8 mouse cellular contexts compared by ENCODE assay signal in the genomic region with DNA sequence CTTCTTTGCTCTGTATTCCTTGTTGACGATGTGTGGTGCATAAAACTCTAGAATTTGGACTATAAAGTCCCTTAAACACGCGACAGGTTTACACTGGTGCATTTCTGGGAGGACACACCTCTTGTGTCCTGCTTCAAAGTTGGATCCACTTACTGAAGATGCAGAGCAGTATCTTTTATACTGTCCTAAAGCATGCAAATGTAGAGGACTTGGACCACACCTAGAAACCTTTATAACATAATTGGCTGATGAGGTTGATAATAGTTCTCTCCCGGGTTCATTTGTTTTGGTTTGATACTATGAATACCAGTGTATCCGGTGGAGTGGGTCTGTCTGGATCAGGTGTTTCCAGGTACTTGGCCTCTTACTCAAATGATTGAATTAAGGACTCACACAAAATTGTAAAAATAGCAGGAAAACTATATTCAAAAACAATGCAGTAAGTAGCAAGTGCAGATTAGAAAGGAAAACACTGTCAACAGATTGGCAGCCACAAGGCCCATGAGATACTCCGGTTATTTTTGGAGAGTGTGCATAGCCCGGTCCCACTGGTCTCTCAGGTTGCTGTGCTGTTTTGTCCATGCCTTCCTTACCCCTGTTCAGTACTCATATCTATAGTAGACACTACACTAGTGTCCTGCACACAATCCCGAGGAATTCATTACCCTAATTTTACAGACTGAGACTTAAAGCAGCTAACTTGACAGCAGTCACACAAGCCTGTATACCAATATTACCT. TPM values are rescaled to one million over a fixed set of nuclear protein-coding genes. Genes with fewer than 3 reads are reported as not detected.
DNase-seq lines count a peak whose midpoint lies in the region; ATAC-seq lines count a peak whose summit lies in the region.

No protein-coding gene starts in this region.

- H3K4me2 ChIP-seq in kidney, embryonic 16.5 days (replicated peaks; ENCODE audit: low read depth, low read length) = peak overlapping the region; percentile 93
- peak overlapping the region; percentile 91 for H3K4me2 ChIP-seq in hindbrain, embryonic 14.5 days (replicated peaks)
- H3K4me2 ChIP-seq in midbrain, embryonic 15.5 days = peak overlapping the region; percentile 98

- peaks cover 21% of the 10 kb centered on the region for H3K4me1 ChIP-seq in kidney, embryonic 16.5 days (ENCODE audit: insufficient read depth, low read length)
- H3K4me1 ChIP-seq in brown adipose tissue, adult 24 weeks (ENCODE audit: control insufficient read depth, insufficient read depth, insufficient read length, low read length) = peaks cover 3% of the 10 kb centered on the region
- peaks cover 15% of the 10 kb centered on the region for H3K4me1 ChIP-seq in hindbrain, embryonic 14.5 days (replicated peaks; ENCODE audit: control insufficient read depth, insufficient read depth, low read length)
- peaks cover 32% of the 10 kb centered on the region for H3K4me1 ChIP-seq in midbrain, embryonic 15.5 days

- H3K36me3 ChIP-seq in kidney, embryonic 16.5 days (ENCODE audit: insufficient read depth, low read length) = no peaks in the 10 kb centered on the region
- H3K36me3 ChIP-seq in hindbrain, embryonic 14.5 days (replicated peaks; ENCODE audit: control insufficient read depth, insufficient read depth) = no peaks in the 10 kb centered on the region
- no peaks in the 10 kb centered on the region for H3K36me3 ChIP-seq in midbrain, embryonic 15.5 days (replicated peaks)

- no peaks in the 10 kb centered on the region for H3K27me3 ChIP-seq in kidney, embryonic 16.5 days (ENCODE audit: insufficient read depth, low read length)
- H3K27me3 ChIP-seq in hindbrain, embryonic 14.5 days (ENCODE audit: control insufficient read depth, insufficient read depth, low read length) = no peaks in the 10 kb centered on the region
- H3K27me3 ChIP-seq in midbrain, embryonic 15.5 days (replicated peaks) = no peaks in the 10 kb centered on the region

- H3K9ac ChIP-seq in kidney, embryonic 16.5 days (replicated peaks; ENCODE audit: low read length) = peak overlapping the region; percentile 97
- peak overlapping the region; percentile 96 for H3K9ac ChIP-seq in hindbrain, embryonic 14.5 days
- peak overlapping the region; percentile 83 for H3K9ac ChIP-seq in midbrain, embryonic 15.5 days

- no peak for ATAC-seq in kidney, embryonic 16.5 days (ENCODE audit: low FRiP score, low TSS enrichment)
- no peak for ATAC-seq in hindbrain, embryonic 14.5 days (ENCODE audit: low FRiP score)
- no peak for ATAC-seq in midbrain, embryonic 15.5 days (replicated peaks)

- peak overlapping the region; percentile 99 for H3K4me3 ChIP-seq in kidney, embryonic 16.5 days (ENCODE audit: low read length)
- H3K4me3 ChIP-seq in brown adipose tissue, adult 24 weeks (ENCODE audit: insufficient read depth, low read depth, low read length) = peak overlapping the region; percentile 84
- peak overlapping the region; percentile 99 for H3K4me3 ChIP-seq in hindbrain, embryonic 14.5 days (replicated peaks; ENCODE audit: low read length)
- peak overlapping the region; percentile 95 for H3K4me3 ChIP-seq in midbrain, embryonic 15.5 days

- H3K27ac ChIP-seq in kidney, embryonic 16.5 days (ENCODE audit: low read length) = peak overlapping the region; percentile 96
- H3K27ac ChIP-seq in brown adipose tissue, adult 24 weeks (replicated peaks; ENCODE audit: low read depth, low read length) = peak overlapping the region; percentile 35; the same call in 1 of the 2 replicates
- 0 out of 2 replicates have a peak overlapping the region, but pooled peaks have one; percentile 92 for H3K27ac ChIP-seq in hindbrain, embryonic 14.5 days
- no peak overlapping the region for H3K27ac ChIP-seq in midbrain, embryonic 15.5 days

- WGBS in kidney, embryonic 16.5 days = 38% methylated on average over 8 of the region's 8 CpGs
- 51% methylated on average over 8 of the region's 8 CpGs for WGBS in hindbrain, embryonic 14.5 days
- WGBS in midbrain, embryonic 15.5 days = 50% methylated on average over 8 of the region's 8 CpGs

- DNase-seq in kidney, adult 9 months = no peak
- DNase-seq in hindbrain, embryonic 14.5 days (ENCODE audit: low spot score) = no peak
- DNase-seq in frontal cortex, postnatal 36 days (ENCODE audit: low spot score in 2 of 2) = no peak
- no peak for DNase-seq in left cerebral cortex, adult 18-20 months (ENCODE audit: low spot score in 2 of 2)
- DNase-seq in testis, postnatal 10 days (ENCODE audit: low spot score) = no peak

- H3K9me3 ChIP-seq in kidney, embryonic 16.5 days (ENCODE audit: low read length) = peaks cover 10% of the 10 kb centered on the region
- no peaks in the 10 kb centered on the region for H3K9me3 ChIP-seq in hindbrain, embryonic 14.5 days (ENCODE audit: control insufficient read depth, low read length)
- no peaks in the 10 kb centered on the region for H3K9me3 ChIP-seq in midbrain, embryonic 15.5 days

RNA-seq across cellular contexts. Expression of a gene that starts 1.4 kb away (rescaled TPM):
- polyA plus RNA-seq in kidney, embryonic 16.5 days (2015; fragmentation: Nextera tagmentation; extraction: Ambion mirVana) = 4.9 and 6.1 TPM in 2 replicates
- polyA plus RNA-seq in brown adipose tissue, adult 24 weeks (2012; ENCODE audit: insufficient read depth, insufficient read length, missing spikeins) = 7.3 and 11.6 TPM in 2 replicates
- 10.7 and 13.3 TPM in 2 replicates for polyA plus RNA-seq in hindbrain, embryonic 14.5 days (2014; fragmentation: Nextera tagmentation; extraction: Ambion mirVana)
- polyA plus RNA-seq in midbrain, embryonic 15.5 days (2015; fragmentation: Nextera tagmentation; extraction: Ambion mirVana) = 8.1 and 9.5 TPM in 2 replicates
- 10 to 100 TPM; 27.1 to 30.6 TPM for total RNA-seq in left cerebral cortex, adult 18-20 months (2021)

RNA-seq across cellular contexts. Expression of a gene that starts 13.6 kb away (rescaled TPM):
- 0.17 and 0.19 TPM in 2 replicates for polyA plus RNA-seq in kidney, embryonic 16.5 days (2015; fragmentation: Nextera tagmentation; extraction: Ambion mirVana)
- 0.75 TPM in 1 of 2 replicates, not detected in the other for polyA plus RNA-seq in brown adipose tissue, adult 24 weeks (2012; ENCODE audit: insufficient read depth, insufficient read length, missing spikeins)
- 2.8 and 4.2 TPM in 2 replicates for polyA plus RNA-seq in hindbrain, embryonic 14.5 days (2014; fragmentation: Nextera tagmentation; extraction: Ambion mirVana)
- 2.7 and 2.9 TPM in 2 replicates for polyA plus RNA-seq in midbrain, embryonic 15.5 days (2015; fragmentation: Nextera tagmentation; extraction: Ambion mirVana)
- 1 to 10 TPM; 4.0 to 5.2 TPM for total RNA-seq in left cerebral cortex, adult 18-20 months (2021)

RNA-seq across cellular contexts. Expression of a gene that starts 44.2 kb away (rescaled TPM):
- 2.2 and 2.6 TPM in 2 replicates for polyA plus RNA-seq in kidney, embryonic 16.5 days (2015; fragmentation: Nextera tagmentation; extraction: Ambion mirVana)
- 1.0 and 2.7 TPM in 2 replicates for polyA plus RNA-seq in brown adipose tissue, adult 24 weeks (2012; ENCODE audit: insufficient read depth, insufficient read length, missing spikeins)
- 0.52 and 0.70 TPM in 2 replicates for polyA plus RNA-seq in hindbrain, embryonic 14.5 days (2014; fragmentation: Nextera tagmentation; extraction: Ambion mirVana)
- polyA plus RNA-seq in midbrain, embryonic 15.5 days (2015; fragmentation: Nextera tagmentation; extraction: Ambion mirVana) = 0.56 and 0.60 TPM in 2 replicates
- total RNA-seq in left cerebral cortex, adult 18-20 months (2021) = under 1 TPM in 1 of 2 experiments, not detected in 1; 0.16 TPM

RNA-seq across cellular contexts. Expression of a gene that starts 51.0 kb away (rescaled TPM):
- polyA plus RNA-seq in kidney, embryonic 16.5 days (2015; fragmentation: Nextera tagmentation; extraction: Ambion mirVana) = 15.0 and 18.0 TPM in 2 replicates
- 138 and 139 TPM in 2 replicates for polyA plus RNA-seq in brown adipose tissue, adult 24 weeks (2012; ENCODE audit: insufficient read depth, insufficient read length, missing spikeins)
- 7.6 and 7.9 TPM in 2 replicates for polyA plus RNA-seq in hindbrain, embryonic 14.5 days (2014; fragmentation: Nextera tagmentation; extraction: Ambion mirVana)
- polyA plus RNA-seq in midbrain, embryonic 15.5 days (2015; fragmentation: Nextera tagmentation; extraction: Ambion mirVana) = 7.3 and 7.4 TPM in 2 replicates
- total RNA-seq in left cerebral cortex, adult 18-20 months (2021) = 1 to 10 TPM; 2.4 to 2.7 TPM

RNA-seq across cellular contexts. Expression of a gene that starts 53.2 kb away (rescaled TPM):
- polyA plus RNA-seq in kidney, embryonic 16.5 days (2015; fragmentation: Nextera tagmentation; extraction: Ambion mirVana) = 54.5 and 56.7 TPM in 2 replicates
- 97.1 and 113 TPM in 2 replicates for polyA plus RNA-seq in brown adipose tissue, adult 24 weeks (2012; ENCODE audit: insufficient read depth, insufficient read length, missing spikeins)
- polyA plus RNA-seq in hindbrain, embryonic 14.5 days (2014; fragmentation: Nextera tagmentation; extraction: Ambion mirVana) = 41.5 and 43.7 TPM in 2 replicates
- polyA plus RNA-seq in midbrain, embryonic 15.5 days (2015; fragmentation: Nextera tagmentation; extraction: Ambion mirVana) = 40.4 and 42.8 TPM in 2 replicates
- 10 to 100 TPM; 29.0 to 29.1 TPM for total RNA-seq in left cerebral cortex, adult 18-20 months (2021)
